Mouse (Mus musculus): ENCODE results near the gene Sorl1.

DNA sequence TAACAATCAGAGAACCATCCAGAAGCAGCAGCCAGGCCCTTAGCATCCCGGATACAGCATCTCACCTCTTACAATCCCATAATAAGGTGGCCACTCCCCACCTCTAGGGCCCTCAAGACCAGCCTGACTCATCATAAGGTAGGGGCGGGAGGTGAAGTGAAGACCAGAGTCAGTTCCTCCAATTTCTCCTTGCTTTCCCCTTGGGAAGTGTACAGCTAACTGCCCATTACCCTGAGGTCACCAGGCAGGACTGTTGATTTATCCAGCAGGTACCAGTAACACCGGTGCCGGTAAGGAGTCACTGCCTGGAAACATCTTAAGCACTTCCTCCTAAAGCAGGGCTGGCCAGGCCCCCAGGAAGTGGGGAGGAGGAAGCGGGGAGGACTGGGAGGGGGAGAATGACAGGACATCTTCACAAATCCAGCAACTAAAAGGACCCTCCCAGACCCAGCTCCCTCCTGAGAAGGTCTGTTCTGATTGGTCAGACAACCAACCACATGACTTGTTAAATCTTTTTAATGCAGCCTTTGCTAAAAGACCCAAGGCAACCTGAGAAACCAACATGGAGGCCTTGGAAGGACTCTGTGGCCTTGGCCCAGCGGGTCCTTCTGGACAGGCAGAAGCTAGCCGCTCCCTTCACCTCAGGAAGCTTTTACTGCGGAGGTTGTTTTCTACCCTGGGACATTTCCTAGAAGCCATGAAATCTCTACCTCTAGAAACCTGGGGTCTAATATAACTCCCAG, 26.2 kb downstream of the Sorl1 start:
- TF ChIP-seq POLR2A (IDR thresholded peaks at IDR 0.05; ENCODE audit: borderline replicate concordance, control insufficient read depth, low read depth, low read length): no peak
- no peak for TF ChIP-seq CTCF (IDR thresholded peaks at IDR 0.05; ENCODE audit: control insufficient read depth, insufficient read depth, low read length)

Measured in bone marrow, adult 2 months (tissue).